Mouse (Mus musculus) testis, adult 2 months (tissue): Measurements from ENCODE around the gene Creb3l4.

ENCODE experiments used
- CTCF ChIP-seq: fragments of 200-500 bp; IDR thresholded peaks from 2 replicates; pipeline ENCODE4 v1.5.1; 2012; ENCODE audit warnings: low read depth, mild to moderate bottlenecking, inconsistent platforms, low read length, moderate library complexity; ENCODE audit not compliant: control insufficient read depth, insufficient read depth, insufficient replicate concordance
- POLR2A ChIP-seq: fragments of 200-500 bp; IDR thresholded peaks from 2 replicates; pipeline ENCODE4 v1.6.1; 2012; ENCODE audit warnings: low read depth, mild to moderate bottlenecking, inconsistent platforms, low read length, moderate library complexity; ENCODE audit not compliant: control insufficient read depth

DNA sequence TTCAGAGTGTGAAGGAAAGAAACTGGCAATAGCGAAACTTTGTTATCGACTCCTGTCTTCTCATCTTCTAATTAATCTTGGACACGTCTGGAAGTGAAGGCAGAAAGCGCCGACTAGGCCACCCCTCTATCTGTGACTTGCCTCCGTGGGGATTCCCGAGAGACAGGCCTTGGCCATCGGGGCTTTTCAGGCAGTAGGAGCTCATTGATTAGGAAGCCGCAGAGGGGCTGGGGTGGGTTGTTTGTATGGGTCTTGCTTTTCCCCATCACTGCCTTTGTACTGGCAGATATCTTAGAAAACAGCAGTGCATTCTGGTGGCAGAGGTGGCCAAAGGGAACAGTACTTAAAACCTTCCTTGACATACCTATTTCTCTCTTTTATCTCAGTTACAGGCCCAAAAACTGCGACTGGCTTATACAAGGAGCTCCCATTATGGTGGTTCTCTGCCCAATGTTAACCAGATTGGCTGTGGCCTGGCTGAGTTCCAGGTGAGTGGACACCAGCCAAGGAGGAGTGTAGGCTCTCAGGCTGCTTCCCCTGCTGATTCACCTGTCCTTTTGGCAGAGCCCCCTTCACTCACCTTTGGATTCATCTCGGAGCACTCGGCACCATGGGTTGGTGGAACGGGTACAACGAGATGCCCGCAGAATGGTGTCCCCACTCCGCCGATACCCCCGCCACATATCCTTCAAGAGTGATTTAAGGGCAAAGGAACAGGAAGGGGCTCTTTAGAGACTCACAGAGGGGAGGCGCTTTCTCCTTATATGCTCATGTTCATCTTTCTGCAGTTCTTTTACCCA lies 13.6 kb upstream of the Creb3l4 start:
- TF ChIP-seq POLR2A: no peak
- TF ChIP-seq CTCF: no peak
